Mouse (Mus musculus): Measurements from ENCODE around the gene Tmem262. TPM values are rescaled to one million over a fixed set of nuclear protein-coding genes. Genes with fewer than 3 reads are reported as not detected.
A peak's percentile ranks its signal among the peaks of the same experiment; 100 is the strongest.

The Tmem262 gene
- polyA plus RNA-seq, 1 experiment from 2014 or later: not detected

GRCm38 (mm10) chr19:6082156-6082555, 2.3 kb downstream of the Tmem262 start, which contains the start of gene Gm28374:
Gene Gm28374 (minus strand): TSS chr19:6082256.
- H3K4me1 ChIP-seq (ENCODE audit: control insufficient read depth, insufficient read depth, low read length): peaks cover 6% of the 10 kb centered on the region
- no peak for ATAC-seq (ENCODE audit: low read depth)
- no peak within 1 kb of the TSS for H3K9ac ChIP-seq (ENCODE audit: low read depth, low read length)
- DNase-seq (ENCODE audit: low spot score): no peak
- no peak within 1 kb of the TSS for H3K4me2 ChIP-seq (ENCODE audit: low read depth, low read length)
- H3K27ac ChIP-seq (replicated peaks; ENCODE audit: low read depth, low read length): no peak within 1 kb of the TSS
- no peak within 1 kb of the TSS for H3K4me3 ChIP-seq (ENCODE audit: low read depth, low read length)
- peaks cover 32% of the 10 kb centered on the region for H3K36me3 ChIP-seq (ENCODE audit: control insufficient read depth, insufficient read depth, low read length)
- no peaks in the 10 kb centered on the region for H3K9me3 ChIP-seq (ENCODE audit: control insufficient read depth, low read length)
- H3K27me3 ChIP-seq (replicated peaks; ENCODE audit: control insufficient read depth, insufficient read depth, low read length): no peaks in the 10 kb centered on the region
- WGBS: 89% methylated on average over 8 of the region's 9 CpGs

GRCm38 (mm10) chr19:6084478-6085248, 4.8 kb downstream of the Tmem262 start, which contains the start of the genes Zfpl1 and Cdca5:
Gene Zfpl1 (minus strand): TSS chr19:6084956.
Gene Cdca5 (plus strand): TSS chr19:6084983.
- Histone ChIP-seq H3K4me2 (ENCODE audit: low read depth, low read length) (peak within 1 kb of the TSS; percentile 88), H3K9ac (ENCODE audit: low read depth, low read length) (peak within 1 kb of the TSS; percentile 75), H3K36me3 (ENCODE audit: control insufficient read depth, insufficient read depth, low read length) (peaks cover 44% of the 10 kb centered on the region), H3K27ac (replicated peaks; ENCODE audit: low read depth, low read length) (peak within 1 kb of the TSS; percentile 66), H3K27me3 (replicated peaks; ENCODE audit: control insufficient read depth, insufficient read depth, low read length) (no peaks in the 10 kb centered on the region), H3K4me3 (ENCODE audit: low read depth, low read length) (peak within 1 kb of the TSS; percentile 73), H3K9me3 (ENCODE audit: control insufficient read depth, low read length) (no peaks in the 10 kb centered on the region), H3K4me1 (ENCODE audit: control insufficient read depth, insufficient read depth, low read length) (peaks cover 6% of the 10 kb centered on the region)
- ATAC-seq (ENCODE audit: low read depth): peak; percentile 91
- peak; percentile 99 for DNase-seq (ENCODE audit: low spot score)
- under 1% methylated on average over 46 of the region's 58 CpGs for WGBS

- Histone ChIP-seq H3K4me1 (ENCODE audit: control insufficient read depth, insufficient read depth, low read length) (peaks cover 6% of the 10 kb centered on the region), H3K9me3 (ENCODE audit: control insufficient read depth, low read length) (no peaks in the 10 kb centered on the region), H3K4me3 (ENCODE audit: low read depth, low read length) (peak overlapping the region; percentile 73), H3K27ac (replicated peaks; ENCODE audit: low read depth, low read length) (peak overlapping the region; percentile 57), H3K27me3 (replicated peaks; ENCODE audit: control insufficient read depth, insufficient read depth, low read length) (no peaks in the 10 kb centered on the region), H3K4me2 (ENCODE audit: low read depth, low read length) (peak overlapping the region; percentile 88), H3K36me3 (ENCODE audit: control insufficient read depth, insufficient read depth, low read length) (peaks cover 44% of the 10 kb centered on the region), H3K9ac (ENCODE audit: low read depth, low read length) (peak overlapping the region; percentile 75)
- under 1% methylated on average over 17 of the region's 17 CpGs for WGBS
- ATAC-seq (ENCODE audit: low read depth) (peak; percentile 71), DNase-seq (ENCODE audit: low spot score) (peak; percentile 85)
These were observed 5.6 kb downstream of the Tmem262 start for GRCm38 (mm10) chr19:6085417-6085879.

- Histone ChIP-seq H3K4me2 (ENCODE audit: low read depth, low read length) (no peak overlapping the region), H3K4me1 (ENCODE audit: control insufficient read depth, insufficient read depth, low read length) (peaks cover 3% of the 10 kb centered on the region), H3K27me3 (replicated peaks; ENCODE audit: control insufficient read depth, insufficient read depth, low read length) (no peaks in the 10 kb centered on the region), H3K9ac (ENCODE audit: low read depth, low read length) (no peak overlapping the region), H3K4me3 (ENCODE audit: low read depth, low read length) (no peak overlapping the region), H3K9me3 (ENCODE audit: control insufficient read depth, low read length) (no peaks in the 10 kb centered on the region), H3K36me3 (ENCODE audit: control insufficient read depth, insufficient read depth, low read length) (peaks cover 49% of the 10 kb centered on the region), H3K27ac (replicated peaks; ENCODE audit: low read depth, low read length) (no peak overlapping the region)
- WGBS: 93% methylated on average over 12 of the region's 13 CpGs
- DNase-seq (ENCODE audit: low spot score) (no peak), ATAC-seq (ENCODE audit: low read depth) (no peak)
These were observed 9.0 kb downstream of the Tmem262 start for GRCm38 (mm10) chr19:6088841-6089240.

GRCm38 (mm10) chr19:6094119-6094518, 14.3 kb downstream of the Tmem262 start, which contains the start of gene AC131692.1:
Gene AC131692.1 (plus strand): TSS chr19:6094419.
- DNase-seq (ENCODE audit: low spot score) (no peak), ATAC-seq (ENCODE audit: low read depth) (no peak)
- no peaks in the 10 kb centered on the region for H3K9me3 ChIP-seq (ENCODE audit: control insufficient read depth, low read length)
- no peaks in the 10 kb centered on the region for H3K27me3 ChIP-seq (replicated peaks; ENCODE audit: control insufficient read depth, insufficient read depth, low read length)
- H3K4me1 ChIP-seq (ENCODE audit: control insufficient read depth, insufficient read depth, low read length): no peaks in the 10 kb centered on the region
- peak within 1 kb of the TSS; percentile 19; the same call in 1 of the 2 replicates for H3K9ac ChIP-seq (ENCODE audit: low read depth, low read length)
- H3K4me2 ChIP-seq (ENCODE audit: low read depth, low read length): no peak within 1 kb of the TSS
- H3K27ac ChIP-seq (replicated peaks; ENCODE audit: low read depth, low read length): no peak within 1 kb of the TSS
- peaks cover 45% of the 10 kb centered on the region for H3K36me3 ChIP-seq (ENCODE audit: control insufficient read depth, insufficient read depth, low read length)
- H3K4me3 ChIP-seq (ENCODE audit: low read depth, low read length): no peak within 1 kb of the TSS
- 88% methylated on average over 7 of the region's 7 CpGs for WGBS

GRCm38 (mm10) chr19:6097847-6098246, 18.0 kb downstream of the Tmem262 start:
- Histone ChIP-seq H3K36me3 (ENCODE audit: control insufficient read depth, insufficient read depth, low read length) (peaks cover 13% of the 10 kb centered on the region; the same call in 1 of the 2 replicates), H3K4me2 (ENCODE audit: low read depth, low read length) (no peak overlapping the region), H3K4me1 (ENCODE audit: control insufficient read depth, insufficient read depth, low read length) (no peaks in the 10 kb centered on the region), H3K9me3 (ENCODE audit: control insufficient read depth, low read length) (no peaks in the 10 kb centered on the region), H3K27ac (replicated peaks; ENCODE audit: low read depth, low read length) (no peak overlapping the region), H3K9ac (ENCODE audit: low read depth, low read length) (no peak overlapping the region), H3K4me3 (ENCODE audit: low read depth, low read length) (no peak overlapping the region), H3K27me3 (replicated peaks; ENCODE audit: control insufficient read depth, insufficient read depth, low read length) (no peaks in the 10 kb centered on the region)
- 85% methylated on average over 3 of the region's 3 CpGs for WGBS
- DNase-seq (ENCODE audit: low spot score): no peak
- ATAC-seq (ENCODE audit: low read depth): no peak

- no peak for DNase-seq (ENCODE audit: low spot score)
- WGBS: 26% methylated on average over 6 of the region's 6 CpGs
These were observed 21.4 kb downstream of the Tmem262 start for GRCm38 (mm10) chr19:6101186-6101585.

GRCm38 (mm10) chr19:6102169-6102853, 22.5 kb downstream of the Tmem262 start:
- H3K4me1 ChIP-seq (ENCODE audit: control insufficient read depth, insufficient read depth, low read length): no peaks in the 10 kb centered on the region
- no peak overlapping the region for H3K4me3 ChIP-seq (ENCODE audit: low read depth, low read length)
- no peak overlapping the region for H3K27ac ChIP-seq (replicated peaks; ENCODE audit: low read depth, low read length)
- DNase-seq (ENCODE audit: low spot score) (no peak), ATAC-seq (ENCODE audit: low read depth) (no peak)
- no peak overlapping the region for H3K9ac ChIP-seq (ENCODE audit: low read depth, low read length)
- H3K4me2 ChIP-seq (ENCODE audit: low read depth, low read length): no peak overlapping the region
- no peaks in the 10 kb centered on the region for H3K36me3 ChIP-seq (ENCODE audit: control insufficient read depth, insufficient read depth, low read length)
- H3K9me3 ChIP-seq (ENCODE audit: control insufficient read depth, low read length): no peaks in the 10 kb centered on the region
- WGBS: 83% methylated on average over 6 of the region's 6 CpGs
- H3K27me3 ChIP-seq (replicated peaks; ENCODE audit: control insufficient read depth, insufficient read depth, low read length): no peaks in the 10 kb centered on the region

More at GRCm38 (mm10) chr19:6101186-6101585, 21.4 kb downstream of the Tmem262 start:
- no peaks in the 10 kb centered on the region for H3K27me3 ChIP-seq (replicated peaks; ENCODE audit: control insufficient read depth, insufficient read depth, low read length)
- no peaks in the 10 kb centered on the region for H3K9me3 ChIP-seq (ENCODE audit: control insufficient read depth, low read length)
- H3K27ac ChIP-seq (replicated peaks; ENCODE audit: low read depth, low read length): no peak overlapping the region
- peak overlapping the region; percentile 25; the same call in 1 of the 2 replicates for H3K9ac ChIP-seq (ENCODE audit: low read depth, low read length)
- H3K36me3 ChIP-seq (ENCODE audit: control insufficient read depth, insufficient read depth, low read length): no peaks in the 10 kb centered on the region
- no peak overlapping the region for H3K4me3 ChIP-seq (ENCODE audit: low read depth, low read length)
- H3K4me1 ChIP-seq (ENCODE audit: control insufficient read depth, insufficient read depth, low read length): no peaks in the 10 kb centered on the region
- no peak for ATAC-seq (ENCODE audit: low read depth)
- no peak overlapping the region for H3K4me2 ChIP-seq (ENCODE audit: low read depth, low read length)
